Mouse (Mus musculus): ENCODE data around the gene Ccdc163. TPM values are rescaled to one million over a fixed set of nuclear protein-coding genes. Genes with fewer than 3 reads are reported as not detected.

Gene Ccdc163
- polyA plus RNA-seq, 1 experiment from 2014 or later, result 15.9 TPM

Other genes with a start within 250 kb of the Ccdc163 start
- 21.5 and 27.5 TPM in 2 replicates for gene Mast2, start 244.3 kb upstream of the Ccdc163 start, polyA plus RNA-seq (2016; fragmentation: Nextera tagmentation; extraction: Ambion mirVana)
- gene Ipp, start 201.0 kb upstream of the Ccdc163 start, polyA plus RNA-seq (2016; fragmentation: Nextera tagmentation; extraction: Ambion mirVana), result 17.8 and 18.7 TPM in 2 replicates
- gene Tmem69, start 152.6 kb upstream of the Ccdc163 start, polyA plus RNA-seq (2016; fragmentation: Nextera tagmentation; extraction: Ambion mirVana), result 23.3 and 26.3 TPM in 2 replicates
- gene Gpbp1l1, start 150.9 kb upstream of the Ccdc163 start, polyA plus RNA-seq (2016; fragmentation: Nextera tagmentation; extraction: Ambion mirVana), result 31.2 and 32.9 TPM in 2 replicates
- gene Ccdc17, start 111.9 kb upstream of the Ccdc163 start, polyA plus RNA-seq (2016; fragmentation: Nextera tagmentation; extraction: Ambion mirVana), result 3.1 and 3.4 TPM in 2 replicates
- 116 and 121 TPM in 2 replicates for gene Nasp, start 80.6 kb upstream of the Ccdc163 start, polyA plus RNA-seq (2016; fragmentation: Nextera tagmentation; extraction: Ambion mirVana)
- 550 and 559 TPM in 2 replicates for gene Akr1a1, start 56.8 kb upstream of the Ccdc163 start, polyA plus RNA-seq (2016; fragmentation: Nextera tagmentation; extraction: Ambion mirVana)
- 963 and 983 TPM in 2 replicates for gene Prdx1, start 23.0 kb upstream of the Ccdc163 start, polyA plus RNA-seq (2016; fragmentation: Nextera tagmentation; extraction: Ambion mirVana)
- 31.8 and 34.5 TPM in 2 replicates for gene Mmachc, start 103 bp upstream of the Ccdc163 start, polyA plus RNA-seq (2016; fragmentation: Nextera tagmentation; extraction: Ambion mirVana)
- gene Tesk2, start 12.4 kb downstream of the Ccdc163 start, polyA plus RNA-seq (2016; fragmentation: Nextera tagmentation; extraction: Ambion mirVana), result 2.9 and 3.1 TPM in 2 replicates
- gene Toe1, start 99.1 kb downstream of the Ccdc163 start, polyA plus RNA-seq (2016; fragmentation: Nextera tagmentation; extraction: Ambion mirVana), result 19.1 and 22.8 TPM in 2 replicates
- 10.7 and 11.6 TPM in 2 replicates for gene Mutyh, start 99.2 kb downstream of the Ccdc163 start, polyA plus RNA-seq (2016; fragmentation: Nextera tagmentation; extraction: Ambion mirVana)
- gene Hpdl, start 113.2 kb downstream of the Ccdc163 start, polyA plus RNA-seq (2016; fragmentation: Nextera tagmentation; extraction: Ambion mirVana), result 0.66 and 0.74 TPM in 2 replicates
- gene Zswim5, start 168.9 kb downstream of the Ccdc163 start, polyA plus RNA-seq (2016; fragmentation: Nextera tagmentation; extraction: Ambion mirVana), result 0.50 and 0.79 TPM in 2 replicates

Data from heart, embryonic 12.5 days (tissue).